Mouse (Mus musculus): Measurements from ENCODE around the gene Slc38a11. TPM values are rescaled to one million over a fixed set of nuclear protein-coding genes. Genes with fewer than 3 reads are reported as not detected.

Slc38a11 gene
- total RNA-seq (2023) = not detected

DNA sequence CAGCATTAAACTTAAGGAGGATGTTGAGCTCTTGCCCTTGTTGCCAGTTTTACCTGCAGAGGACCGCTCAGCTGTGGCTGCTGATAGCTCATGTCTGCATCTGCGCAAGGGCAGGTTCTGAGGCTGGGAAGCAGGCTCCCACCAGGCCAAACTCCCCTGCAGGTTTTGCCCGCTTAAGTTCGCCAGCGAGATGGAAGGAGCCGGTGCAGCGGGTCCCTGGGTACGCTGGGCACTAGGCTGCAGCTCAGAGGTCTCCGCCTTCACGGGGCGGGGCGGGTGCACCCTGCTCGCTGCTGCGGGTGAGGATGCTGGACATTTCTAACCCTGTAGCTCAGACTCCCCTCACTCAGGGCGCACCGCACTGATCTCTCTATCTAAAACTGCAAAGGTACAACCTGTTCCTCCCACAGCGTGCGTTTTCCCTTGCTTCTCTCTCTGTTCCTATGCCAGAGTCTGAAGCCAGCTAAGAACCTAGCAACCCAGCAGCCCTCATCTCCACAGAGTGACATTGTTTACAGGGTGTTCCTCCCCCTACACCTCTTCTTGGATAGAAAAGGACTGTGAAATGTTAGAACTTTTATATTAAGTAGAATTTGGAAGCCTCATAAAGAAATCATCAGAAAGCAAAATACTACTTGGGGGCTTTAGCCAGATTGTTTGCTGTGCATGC, at the start of gene Slc38a11:
Gene Slc38a11, minus strand, starts transcription at position 207 of the 670 bp plus-strand sequence.

Other genes with a start within 250 kb of the Slc38a11 start
- gene Cobll1, start 124.6 kb downstream of the Slc38a11 start, total RNA-seq (2023) = 10 to 100 TPM; 68.1 to 70.3 TPM
- gene Scn3a, start 203.6 kb upstream of the Slc38a11 start, total RNA-seq (2023) = not detected